Mouse (Mus musculus) left cerebral cortex, postnatal 10 days (tissue): ENCODE measurements at regions not wholly inside any gene's neighbourhood (a gene's known extent, or its start where the extent isn't known, plus 50 kb on each side); places are given as distances from the start of the nearest gene placed in this dataset.
A peak's percentile ranks its signal among the peaks of the same experiment; 100 is the strongest.

Experiments used
- DNase-seq, 2 experiments: peaks; one replicate each; pipeline ENCODE4 v3.0.0; 2021 to 2022; ENCODE audit warnings: low spot score in 2 of 2, mixed read lengths in 1 of 2; ENCODE audit errors: extremely low spot score in 1 of 2
- intact Hi-C: fragments of 180-260 bp; cut with DNase I; formaldehyde crosslinking; loops from one replicate; pipeline ENCODE4 v1.15.1; 2025

- DNase-seq = peak in 1 of 2 experiments; percentile 20
- intact Hi-C loops = loop anchor here (5.0 kb wide), 1 partner anchor 1951 kb away; no protein-coding TSS in a partner anchor
Measured at GRCm38 (mm10) chr3:71096071-71096470, 1088.7 kb downstream of the Otol1 start.

DNA sequence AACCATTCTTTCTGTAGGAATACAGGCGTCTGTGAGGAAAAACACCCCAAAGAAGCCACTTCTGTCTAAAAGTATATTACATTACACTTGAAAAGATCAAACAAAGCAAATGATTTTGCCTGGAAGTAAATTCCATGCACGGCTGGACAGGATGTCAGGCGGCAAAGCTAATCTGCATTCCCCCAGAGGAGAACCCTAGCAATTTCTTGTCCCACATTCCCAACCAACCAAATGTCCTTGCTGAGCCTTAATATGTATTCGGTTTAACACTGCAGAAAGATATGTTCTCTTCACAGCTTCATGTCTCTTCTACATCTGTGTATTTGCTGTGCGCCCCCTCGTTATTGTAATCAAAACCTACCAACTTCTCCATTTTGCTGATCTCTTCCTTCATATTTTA, 1096.1 kb downstream of the Otol1 start:
- DNase-seq = no peak
- intact Hi-C loops = no loop called here

GRCm38 (mm10) chr3:71145262-71145661, 1137.8 kb downstream of the Otol1 start:
- intact Hi-C loops = no loop called here
- DNase-seq = no peak
